Mouse (Mus musculus) duodenum, adult 2 months (tissue): ENCODE data around the gene Gm38119. TPM values are rescaled to one million over a fixed set of nuclear protein-coding genes. Genes with fewer than 3 reads are reported as not detected.

ENCODE experiments used
- polyA plus RNA-seq: library from polyadenylated mRNA; depleted of rRNA; stranded (reverse); fragments of >200 nt; gene quantifications from 2 replicates; pipeline ENCODE4 v1.2.3, GENCODE M21; 2012; ENCODE audit warnings: low replicate concordance; rRNA removed

Gene Gm38119
- not detected in 2 replicates for polyA plus RNA-seq

GRCm38 (mm10) chr3:92738996-92739395 is at the start of gene Gm38119:
Gene Gm38119, minus strand, starts transcription at chr3:92739096.

GRCm38 (mm10) chr3:92778799-92779198 is 39.9 kb upstream of the Gm38119 start, which contains the start of gene Lce1i:
Gene Lce1i, minus strand, starts transcription at chr3:92778899.

DNA sequence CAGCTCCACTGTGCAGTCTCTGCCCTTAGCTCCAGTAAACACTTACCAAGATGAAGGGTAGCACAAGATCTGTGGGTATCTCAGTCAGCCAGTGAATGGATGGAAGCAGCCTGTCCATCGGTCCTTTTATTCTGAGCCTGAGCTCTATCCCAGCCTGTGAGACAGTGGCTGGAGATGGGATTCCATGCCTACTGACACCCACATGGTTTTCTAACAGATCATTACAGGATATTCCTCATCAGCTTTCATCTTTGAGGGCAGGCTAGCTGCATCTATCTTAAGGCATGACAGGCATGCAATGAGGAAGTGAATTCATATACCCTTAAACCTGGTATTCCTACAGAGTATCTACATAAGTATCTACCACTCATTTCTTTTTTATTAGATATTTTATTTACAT is 26.1 kb upstream of the Gm38119 start, which contains the start of gene Lce1h:
Lce1h (minus strand) TSS at position 101 of the 400 bp plus-strand sequence.

GRCm38 (mm10) chr3:92752238-92752637 is 13.3 kb upstream of the Gm38119 start, which contains the start of gene Lce1g:
Gene Lce1g, minus strand, starts transcription at chr3:92752338.

DNA sequence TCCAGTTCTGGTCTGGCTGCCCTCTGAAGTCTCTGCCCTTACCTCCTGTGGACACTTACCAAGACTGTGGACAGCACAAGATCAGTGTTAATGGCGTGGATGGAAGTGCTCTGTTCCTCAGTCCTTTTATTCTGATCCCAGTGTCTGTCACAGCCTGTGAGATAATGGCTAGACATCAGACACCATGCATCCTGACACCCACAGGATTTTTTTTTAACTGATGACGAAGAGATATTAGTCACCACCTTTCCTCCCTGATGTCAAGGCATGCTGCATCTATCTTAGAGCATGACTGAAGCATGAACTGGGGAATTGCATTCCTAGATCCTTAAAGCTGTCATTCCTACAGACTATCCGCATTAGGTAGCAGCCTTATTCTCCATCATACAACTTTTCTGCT is 18.6 kb downstream of the Gm38119 start, which contains the start of gene Lce1f:
Lce1f (minus strand) TSS at position 101 of the 400 bp plus-strand sequence.

GRCm38 (mm10) chr3:92708974-92709373 is 29.9 kb downstream of the Gm38119 start, which contains the start of gene Lce1e:
Gene Lce1e, minus strand, starts transcription at chr3:92709074.

Other genes starting within 250 kb of the Gm38119 start
- gene Sprr4, start 238.6 kb downstream of the Gm38119 start, polyA plus RNA-seq: not detected in 2 replicates
- gene 2310046K23Rik, start 204.6 kb downstream of the Gm38119 start, polyA plus RNA-seq: not detected in 2 replicates
- gene Ivl, start 165.4 kb downstream of the Gm38119 start, polyA plus RNA-seq: not detected in 2 replicates
- gene Smcp, start 150.1 kb downstream of the Gm38119 start, polyA plus RNA-seq: 0.26 TPM in 1 of 2 replicates, not detected in the other
- not detected in 2 replicates for gene 2210017I01Rik, start 131.6 kb downstream of the Gm38119 start, polyA plus RNA-seq
- not detected in 2 replicates for gene Lce6a, start 117.4 kb downstream of the Gm38119 start, polyA plus RNA-seq
- not detected in 2 replicates for gene Lce1a1, start 90.8 kb downstream of the Gm38119 start, polyA plus RNA-seq
- gene Lce1b, start 82.2 kb downstream of the Gm38119 start, polyA plus RNA-seq: 0.19 TPM in 1 of 2 replicates, not detected in the other
- gene Lce1a2, start 68.8 kb downstream of the Gm38119 start, polyA plus RNA-seq: not detected in 2 replicates
- 0.27 TPM in 1 of 2 replicates, not detected in the other for gene Lce1c, start 59.8 kb downstream of the Gm38119 start, polyA plus RNA-seq
- gene Lce1d, start 51.9 kb downstream of the Gm38119 start, polyA plus RNA-seq: not detected in 2 replicates
- not detected in 2 replicates for gene Lce1e, start 30.0 kb downstream of the Gm38119 start, polyA plus RNA-seq
- 0.21 TPM in 1 of 2 replicates, not detected in the other for gene Lce1f, start 18.7 kb downstream of the Gm38119 start, polyA plus RNA-seq
- not detected in 2 replicates for gene Lce1g, start 13.2 kb upstream of the Gm38119 start, polyA plus RNA-seq
- gene Lce1h, start 26.0 kb upstream of the Gm38119 start, polyA plus RNA-seq: not detected in 2 replicates
- gene Lce1i, start 39.8 kb upstream of the Gm38119 start, polyA plus RNA-seq: not detected in 2 replicates
- not detected in 2 replicates for gene Lce1j, start 51.4 kb upstream of the Gm38119 start, polyA plus RNA-seq
- gene Lce1k, start 68.8 kb upstream of the Gm38119 start, polyA plus RNA-seq: not detected in 2 replicates
- gene Kprp, start 88.2 kb upstream of the Gm38119 start, polyA plus RNA-seq: not detected in 2 replicates
- gene Lce1l, start 112.2 kb upstream of the Gm38119 start, polyA plus RNA-seq: not detected in 2 replicates
- gene 2310050C09Rik, start 131.1 kb upstream of the Gm38119 start, polyA plus RNA-seq: not detected in 2 replicates
- gene Lce3a, start 187.1 kb upstream of the Gm38119 start, polyA plus RNA-seq: not detected in 2 replicates
- gene Lce3b, start 193.9 kb upstream of the Gm38119 start, polyA plus RNA-seq: not detected in 2 replicates
- not detected in 2 replicates for gene Lce3c, start 205.4 kb upstream of the Gm38119 start, polyA plus RNA-seq
- not detected in 2 replicates for gene Lce3d, start 218.3 kb upstream of the Gm38119 start, polyA plus RNA-seq
- not detected in 2 replicates for gene Lce3e, start 228.0 kb upstream of the Gm38119 start, polyA plus RNA-seq